In the genomic region with DNA sequence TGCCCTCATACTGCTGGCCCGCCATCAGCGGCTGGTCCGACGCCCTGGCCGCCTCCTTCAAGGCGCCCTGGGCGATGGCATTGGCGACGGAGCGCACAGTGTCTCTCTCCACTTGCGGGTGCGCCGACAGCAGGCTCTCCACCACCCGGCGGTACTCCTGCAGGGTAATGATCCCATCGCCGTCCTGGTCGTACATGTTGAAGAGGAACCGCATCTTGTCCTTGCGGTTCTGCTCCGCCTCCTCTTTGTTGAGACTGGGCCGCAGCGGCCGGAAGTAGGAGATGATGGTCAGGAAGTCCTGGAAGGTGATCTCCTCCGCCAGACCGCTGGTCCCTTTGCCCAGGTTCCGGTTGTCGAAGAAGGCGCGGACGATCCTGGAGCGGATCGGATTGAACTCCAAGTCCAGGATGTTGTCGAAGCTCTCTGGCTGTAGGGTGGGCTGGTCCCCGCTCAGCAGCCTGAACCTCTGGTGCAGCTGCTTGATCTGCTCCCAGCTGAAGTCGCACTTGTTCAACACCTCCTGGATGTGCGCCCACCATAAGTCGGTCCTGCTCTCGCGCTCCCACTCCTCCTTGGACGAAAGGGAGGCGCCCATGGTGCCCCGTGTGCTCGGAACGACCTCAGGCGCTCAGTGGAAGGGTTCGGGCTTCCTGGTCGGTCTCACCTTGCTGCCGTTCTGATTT, we compare ENCODE assay signal across 9 mouse cellular contexts. TPM values are rescaled to one million over a fixed set of nuclear protein-coding genes. Genes with fewer than 3 reads are reported as not detected.
A peak's percentile ranks its signal among the peaks of the same experiment; 100 is the strongest.
DNase-seq lines count a peak whose midpoint lies in the region; ATAC-seq lines count a peak whose summit lies in the region.
"Had no signal": no experiment of that assay in that cellular context is flagged by ENCODE, and none has a peak within 500 bp of the region (broad histone marks: within the 10 kb centered on the region; RNA-seq: fewer than 3 reads in every experiment).

A gene (minus strand): TSS at position 633 of the 683 bp plus-strand sequence.

- H3K27ac ChIP-seq in heart, embryonic 11.5 days (ENCODE audit: low read depth, low read length), result no peak within 1 kb of the TSS
- H3K27ac ChIP-seq in neural tube, embryonic 11.5 days (ENCODE audit: low read depth, low read length), result no peak within 1 kb of the TSS
- no peak within 1 kb of the TSS for H3K27ac ChIP-seq in limb, embryonic 11.5 days (replicated peaks; ENCODE audit: low read depth, low read length)

- intact Hi-C loops in heart, postnatal 25 days (cut with DNase I), result no loop called here

- H3K27me3 ChIP-seq in heart, embryonic 11.5 days (ENCODE audit: control insufficient read depth, insufficient read depth, low read length), result peaks cover 18% of the 10 kb centered on the region
- no peaks in the 10 kb centered on the region; the same call in 1 of the 2 replicates for H3K27me3 ChIP-seq in neural tube, embryonic 11.5 days (ENCODE audit: control insufficient read depth, insufficient read depth, low read length)
- peaks cover 11% of the 10 kb centered on the region for H3K27me3 ChIP-seq in limb, embryonic 11.5 days (ENCODE audit: control insufficient read depth, insufficient read depth, low read length)

- peak within 1 kb of the TSS; percentile 48 for H3K4me2 ChIP-seq in heart, embryonic 11.5 days
- H3K4me2 ChIP-seq in neural tube, embryonic 11.5 days (ENCODE audit: low read depth), result no peak within 1 kb of the TSS
- H3K4me2 ChIP-seq in limb, embryonic 11.5 days (ENCODE audit: low read depth, severe bottlenecking), result peak within 1 kb of the TSS; percentile 20; the same call in 1 of the 2 replicates

- ATAC-seq in heart, embryonic 11.5 days (replicated peaks; ENCODE audit: insufficient number of reproducible peaks, low FRiP score, low TSS enrichment), result no peak
- no peak for ATAC-seq in neural tube, embryonic 11.5 days (ENCODE audit: insufficient read depth, low FRiP score, low TSS enrichment)
- no peak for ATAC-seq in limb, embryonic 11.5 days (ENCODE audit: insufficient number of reproducible peaks, low FRiP score, low TSS enrichment, low read depth)

- no peak within 1 kb of the TSS for H3K9ac ChIP-seq in heart, embryonic 11.5 days (ENCODE audit: low read depth, low read length)
- H3K9ac ChIP-seq in neural tube, embryonic 11.5 days (ENCODE audit: low read length), result no peak within 1 kb of the TSS
- H3K9ac ChIP-seq in limb, embryonic 11.5 days (ENCODE audit: low read length), result no peak within 1 kb of the TSS

- 29% methylated on average over 49 of the region's 49 CpGs for whole genome bisulfite sequencing in heart, embryonic 11.5 days (ENCODE audit: insufficient replicate concordance)
- 45% methylated on average over 49 of the region's 49 CpGs for WGBS in neural tube, embryonic 11.5 days
- 40% methylated on average over 49 of the region's 49 CpGs for WGBS in limb, embryonic 11.5 days

- peak within 1 kb of the TSS; percentile 18 for H3K4me3 ChIP-seq in heart, embryonic 11.5 days (ENCODE audit: low read depth, low read length)
- no peak within 1 kb of the TSS for H3K4me3 ChIP-seq in neural tube, embryonic 11.5 days (ENCODE audit: low read depth, low read length)
- no peak within 1 kb of the TSS for H3K4me3 ChIP-seq in limb, embryonic 11.5 days (ENCODE audit: low read depth, low read length)

- no peaks in the 10 kb centered on the region; the same call in 1 of the 2 replicates for H3K4me1 ChIP-seq in heart, embryonic 11.5 days (ENCODE audit: control insufficient read depth, insufficient read depth, low read length)
- no peaks in the 10 kb centered on the region for H3K4me1 ChIP-seq in neural tube, embryonic 11.5 days (ENCODE audit: control insufficient read depth, insufficient read depth, low read length)
- no peaks in the 10 kb centered on the region for H3K4me1 ChIP-seq in limb, embryonic 11.5 days (ENCODE audit: control insufficient read depth, insufficient read depth, low read length)

- no peak for DNase-seq in heart, postnatal 25 days (ENCODE audit: low spot score)
- DNase-seq in neural tube, embryonic 11.5 days (ENCODE audit: low spot score), result peak; percentile 18
- no peak for DNase-seq in neural tube, embryonic 10.5 days (ENCODE audit: extremely low spot score, low spot score)
- DNase-seq in limb, embryonic 11.5 days (ENCODE audit: low spot score), result no peak
- peak; percentile 55 for DNase-seq in testis, postnatal 10 days (ENCODE audit: low spot score)
- DNase-seq in retina, postnatal 1 day, result no peak
- no peak for DNase-seq in thymus, postnatal 25 days

- no peaks in the 10 kb centered on the region for H3K36me3 ChIP-seq in heart, embryonic 11.5 days (ENCODE audit: control insufficient read depth, insufficient read depth, low read length)
- no peaks in the 10 kb centered on the region for H3K36me3 ChIP-seq in neural tube, embryonic 11.5 days (ENCODE audit: control insufficient read depth, insufficient read depth, low read length)
- H3K36me3 ChIP-seq in limb, embryonic 11.5 days (ENCODE audit: control insufficient read depth, insufficient read depth, low read length), result no peaks in the 10 kb centered on the region

- H3K9me3 ChIP-seq in heart, embryonic 11.5 days (replicated peaks; ENCODE audit: control insufficient read depth, low read length), result no peaks in the 10 kb centered on the region; the same call in 1 of the 2 replicates
- H3K9me3 ChIP-seq in neural tube, embryonic 11.5 days (ENCODE audit: control insufficient read depth, low read length), result no peaks in the 10 kb centered on the region
- H3K9me3 ChIP-seq in limb, embryonic 11.5 days (ENCODE audit: control insufficient read depth, low read length), result no peaks in the 10 kb centered on the region; the same call in 1 of the 2 replicates

RNA-seq across cellular contexts. Expression of the gene that starts here (rescaled TPM):
- polyA plus RNA-seq in heart, embryonic 11.5 days (2014; fragmentation: Nextera tagmentation; extraction: Ambion mirVana), result not detected in 2 replicates
- total RNA-seq in heart, postnatal 25 days (2021), result not detected
- polyA plus RNA-seq in neural tube, embryonic 11.5 days (2014; fragmentation: Nextera tagmentation; extraction: Ambion mirVana), result not detected in 2 replicates
- polyA plus RNA-seq in limb, embryonic 11.5 days (2014; fragmentation: Nextera tagmentation; extraction: Ambion mirVana), result not detected in 2 replicates
- total RNA-seq: liver, adult 2 months had no signal
- polyA plus RNA-seq: liver, adult 2 months had no signal

Comparison
In these comparisons a context has a peak if more than half of its experiments do, and no peak if none do; other contexts are left out.
1. Peak in DNase-seq in neural tube, embryonic 11.5 days; RNA of the gene not detected or under 1 TPM.